Mouse (Mus musculus) T-helper 17 cell (primary cell): Measurements from ENCODE around the gene Axl.

ENCODE experiments used
- in situ Hi-C, 2 experiments: fragments of 300-600 bp; cut with MboI, MseI; formaldehyde crosslinking; loops; 1 replicate in 1 of 2; 2 replicates in 1 of 2; pipeline ENCODE4 v1.15.1; 2025; ENCODE audit warnings: high pct_unique_total_duplicates in 2 of 2

The Axl gene

DNA sequence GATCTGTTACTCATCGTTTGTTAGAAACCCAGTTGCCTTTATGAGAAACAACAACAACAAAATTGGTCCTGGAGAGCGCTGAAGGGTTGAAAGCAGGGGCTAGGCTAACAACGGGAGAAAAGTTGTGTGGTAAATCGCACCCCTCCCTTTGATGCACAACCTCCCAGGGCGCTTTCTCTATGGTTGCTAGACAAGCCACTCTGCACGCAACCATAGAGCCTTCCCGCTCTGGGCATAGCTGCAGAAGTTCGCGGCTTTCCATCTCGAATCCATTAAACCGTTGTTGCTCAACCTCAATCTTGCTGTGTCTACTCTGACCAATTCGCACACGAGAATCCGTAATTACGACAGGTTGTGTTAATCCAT lies 33.1 kb downstream of the Axl start:
- in situ Hi-C loops = loop anchor here (5.0 kb wide), 1 partner anchor 52 kb away; no protein-coding TSS in a partner anchor

DNA sequence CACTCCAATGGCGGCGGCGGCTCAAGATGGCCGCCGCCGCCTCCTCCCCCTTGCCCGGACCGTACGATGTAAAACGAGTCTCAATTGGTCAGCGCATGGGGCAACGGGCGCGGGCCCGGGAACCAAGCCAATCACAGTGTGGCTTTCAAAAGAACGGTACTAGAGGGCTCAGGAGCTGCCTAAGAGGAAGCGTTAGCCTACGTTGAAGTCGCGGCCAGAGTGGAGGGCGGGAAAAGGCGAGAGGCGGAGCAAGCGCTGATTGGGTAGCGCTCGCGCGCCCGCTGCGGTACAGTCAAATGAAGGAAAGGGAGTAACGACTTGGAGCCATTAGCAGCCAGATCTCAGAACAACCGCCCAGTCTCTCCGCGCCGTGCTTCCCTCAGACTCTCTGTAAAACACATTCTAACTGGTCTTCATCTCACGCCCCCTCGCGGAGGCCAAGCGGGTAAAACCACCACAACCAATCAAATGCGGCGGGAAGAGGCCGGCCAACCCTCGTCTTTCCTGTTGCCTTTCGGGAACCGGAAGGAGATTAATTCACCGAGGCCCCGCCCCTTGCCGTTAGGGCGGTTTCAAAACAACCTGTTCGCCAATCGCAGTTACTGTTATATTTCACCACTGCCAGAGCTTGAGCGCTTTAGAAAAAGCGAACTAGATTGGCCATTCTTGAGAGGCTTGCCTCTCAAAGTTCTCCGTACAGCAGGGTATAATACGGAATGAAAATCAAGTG lies 33.6 kb downstream of the Axl start, which contains the start of gene Hnrnpul1:
TSS of gene Hnrnpul1 (minus strand) at position 20 of the 730 bp plus-strand sequence.
- in situ Hi-C loops = loop anchor here (5.0 kb wide), 1 partner anchor 52 kb away; no protein-coding TSS in a partner anchor

DNA sequence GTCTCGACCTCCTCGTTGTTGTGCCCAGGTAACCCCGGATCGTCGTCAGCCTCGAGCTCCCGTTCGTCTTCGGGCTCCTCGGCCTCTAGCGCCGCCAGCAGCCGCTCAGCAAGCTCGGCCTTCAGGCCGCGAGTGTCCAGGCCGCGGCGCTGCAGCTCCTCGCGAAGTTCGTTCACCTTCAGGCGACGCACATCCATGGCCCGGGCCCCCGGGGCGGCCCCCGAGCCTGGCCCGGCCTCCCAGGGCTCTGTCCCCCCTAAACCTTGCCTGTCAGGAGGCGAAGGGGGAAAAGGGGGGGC lies 34.1 kb downstream of the Axl start:
- in situ Hi-C loops = no loop called here

GRCm38 (mm10) chr7:25753643-25754438 lies 34.7 kb downstream of the Axl start:
- in situ Hi-C loops = no loop called here

GRCm38 (mm10) chr7:25753076-25753475 lies 35.4 kb downstream of the Axl start:
- in situ Hi-C loops = no loop called here

GRCm38 (mm10) chr7:25746844-25747243 lies 41.7 kb downstream of the Axl start:
- in situ Hi-C loops = no loop called here

DNA sequence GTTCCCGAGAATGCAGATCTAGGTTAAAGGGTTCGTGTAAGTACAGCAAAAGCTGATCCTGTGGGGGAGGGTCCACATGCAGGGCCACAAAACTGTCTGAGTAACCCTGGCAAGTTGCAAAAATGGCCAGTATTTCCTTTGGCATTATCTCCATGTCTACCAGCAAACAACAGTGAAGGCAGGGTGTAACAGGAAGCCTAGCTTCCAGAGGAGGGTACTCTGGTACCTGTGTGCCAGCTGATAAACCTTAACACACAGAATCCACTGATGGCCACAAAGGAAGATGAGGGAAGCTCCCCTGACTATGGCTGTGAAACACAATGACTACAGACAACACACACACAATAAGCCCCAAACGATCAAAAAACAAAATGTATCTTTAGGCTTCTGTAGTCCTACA lies 50.2 kb downstream of the Axl start:
- in situ Hi-C loops = loop anchor here in 1 of 2 experiments (5.0 kb wide), 1 partner anchor 36 kb away; no protein-coding TSS in a partner anchor

DNA sequence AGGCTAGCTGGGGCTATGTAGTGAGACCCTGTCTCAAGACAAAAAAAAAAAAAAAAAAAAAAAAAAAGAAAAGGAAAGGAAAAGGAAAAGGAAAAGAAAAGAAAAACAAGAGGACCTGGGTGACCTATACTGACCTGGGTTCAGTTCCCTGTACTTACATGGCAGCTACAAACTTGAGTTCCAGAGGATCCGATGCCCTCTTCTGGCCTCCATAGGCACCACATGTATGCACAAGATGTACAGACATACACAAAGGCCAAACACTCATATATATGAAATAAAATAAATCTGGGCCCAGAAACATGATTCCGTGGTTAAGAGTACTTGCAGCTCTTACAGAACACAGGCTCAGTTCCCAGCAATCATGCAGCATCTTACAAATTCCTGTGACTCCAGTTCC lies 51.6 kb downstream of the Axl start:
- in situ Hi-C loops = loop anchor here in 1 of 2 experiments (5.0 kb wide), 1 partner anchor 35 kb away; no protein-coding TSS in a partner anchor

GRCm38 (mm10) chr7:25734991-25735390 lies 53.5 kb downstream of the Axl start:
- in situ Hi-C loops = loop anchor here in 1 of 2 experiments (5.0 kb wide), 1 partner anchor 33 kb away; no protein-coding TSS in a partner anchor

DNA sequence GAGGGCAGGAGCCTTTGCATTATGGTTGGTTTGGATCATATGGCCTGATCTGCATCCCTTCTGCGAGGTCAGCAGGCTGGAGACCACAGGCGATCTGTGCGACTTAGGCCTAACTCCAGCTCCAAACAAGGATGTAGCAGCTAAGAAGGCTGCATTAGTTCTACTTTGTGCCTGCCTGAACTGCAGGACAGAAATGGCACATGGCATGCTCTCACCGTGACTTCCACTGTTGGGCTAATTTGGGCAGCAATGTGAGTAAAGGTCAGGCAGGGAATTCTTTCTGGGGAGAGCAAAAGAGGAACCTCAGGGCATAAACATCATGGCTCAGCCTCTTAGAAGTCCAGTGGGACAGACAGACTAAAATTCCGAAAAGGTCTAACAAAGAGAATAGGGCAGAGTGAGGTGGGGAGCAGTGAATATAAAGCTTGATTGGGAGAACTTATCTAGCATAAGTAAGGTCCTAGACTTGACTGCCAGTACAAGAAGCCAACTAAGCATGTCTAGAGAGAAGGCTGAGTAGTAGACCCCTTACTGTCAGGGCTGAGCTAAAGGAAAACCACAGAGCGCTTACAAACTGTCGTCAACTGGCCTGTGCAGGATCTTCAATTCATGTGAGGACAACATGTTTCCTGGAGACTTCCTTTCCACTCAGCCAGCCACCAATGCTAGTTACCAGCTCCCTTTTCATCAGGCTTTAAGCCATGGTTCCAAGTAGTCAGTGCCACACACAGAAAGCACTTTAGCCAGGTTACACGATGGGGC lies 57.0 kb downstream of the Axl start:
- in situ Hi-C loops = no loop called here

GRCm38 (mm10) chr7:25729862-25730261 lies 58.6 kb downstream of the Axl start:
- in situ Hi-C loops = no loop called here

DNA sequence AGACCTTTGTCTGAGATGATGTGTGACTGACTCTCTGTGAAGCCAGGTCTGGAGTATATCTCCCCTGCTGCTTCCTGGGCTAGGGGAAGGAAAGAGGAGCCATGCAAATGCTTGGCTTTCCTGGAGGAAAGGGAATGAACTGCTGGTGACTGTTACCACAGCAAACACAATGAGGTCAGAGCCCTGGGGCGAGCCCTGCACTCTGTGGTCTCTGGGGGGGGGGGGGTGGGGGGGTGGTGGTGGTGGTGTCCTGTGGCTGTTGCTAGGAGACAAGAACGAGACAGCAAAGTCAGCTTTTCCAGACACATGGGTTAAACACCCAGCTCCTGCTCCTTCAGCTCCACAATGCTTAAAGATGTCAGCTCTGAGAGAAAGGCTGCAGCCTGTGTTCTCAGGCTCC lies 59.1 kb downstream of the Axl start:
- in situ Hi-C loops = no loop called here

GRCm38 (mm10) chr7:25727800-25728199 lies 60.7 kb downstream of the Axl start:
- in situ Hi-C loops = no loop called here

GRCm38 (mm10) chr7:25725886-25726285 lies 62.6 kb downstream of the Axl start:
- in situ Hi-C loops = no loop called here

GRCm38 (mm10) chr7:25721776-25722175 lies 66.7 kb downstream of the Axl start:
- in situ Hi-C loops = loop anchor here in 1 of 2 experiments (25.0 kb wide), 1 partner anchor 1466 kb away; the partner anchor contains the start of genes BC024978, Gm21983, Mia and Rab4b

DNA sequence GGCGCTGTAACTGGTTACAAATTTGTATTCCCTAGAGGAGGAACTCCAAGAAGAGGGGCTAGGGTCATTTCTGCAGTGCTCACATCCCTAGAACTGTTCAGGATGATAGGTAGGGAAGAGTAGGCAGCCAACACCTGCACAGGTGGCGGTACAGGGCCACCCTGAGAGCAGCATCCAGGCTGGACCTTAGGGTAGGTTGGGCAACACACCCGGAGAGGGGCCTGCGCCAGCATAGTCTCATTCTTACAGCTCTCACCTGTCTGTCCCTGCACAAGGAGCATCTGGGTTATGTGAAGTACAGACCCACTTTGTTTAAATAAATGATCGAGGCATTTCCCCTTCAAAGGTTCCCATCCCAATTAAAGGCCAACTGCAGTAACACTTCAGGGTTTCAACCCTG lies 67.7 kb downstream of the Axl start:
- in situ Hi-C loops = loop anchor here in 1 of 2 experiments (25.0 kb wide), 1 partner anchor 1467 kb away; the partner anchor contains the start of genes BC024978, Gm21983, Mia and Rab4b

- in situ Hi-C loops = loop anchor here in 1 of 2 experiments (25.0 kb wide), 1 partner anchor 1467 kb away; the partner anchor contains the start of genes BC024978, Gm21983, Mia and Rab4b
These were observed 68.5 kb downstream of the Axl start for GRCm38 (mm10) chr7:25719761-25720610.

DNA sequence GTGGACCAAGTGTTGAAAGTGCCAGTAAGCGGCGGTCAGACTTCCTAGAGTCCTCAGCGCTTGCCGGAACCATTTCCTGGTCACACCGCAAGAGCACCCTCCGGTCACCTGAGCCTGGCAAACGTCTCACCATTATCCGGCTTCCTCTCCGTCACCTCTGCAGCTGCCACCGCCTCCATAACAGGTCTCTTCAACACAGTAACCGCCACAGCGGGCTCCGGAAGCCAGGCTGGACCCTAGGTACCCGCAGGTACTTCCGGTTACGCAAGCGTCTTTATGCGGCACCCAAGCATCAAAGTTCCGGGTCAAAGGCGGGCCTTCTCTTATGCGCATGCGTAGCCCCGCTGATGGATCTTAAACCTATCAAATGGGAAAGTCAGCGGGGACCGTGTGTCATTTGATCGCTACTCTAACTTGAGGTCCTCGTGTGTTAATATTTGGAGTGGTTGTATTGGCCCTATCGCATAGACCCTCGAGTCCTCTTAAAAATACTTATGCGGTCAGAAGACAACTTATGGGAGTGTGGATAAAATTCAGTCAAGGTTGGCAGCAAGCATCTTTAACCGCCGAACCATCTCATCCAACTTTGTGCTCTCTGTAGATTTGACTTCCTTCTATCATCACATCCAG lies 69.6 kb downstream of the Axl start, which contains the start of gene Ccdc97:
TSS of gene Ccdc97 (minus strand) at position 301 of the 630 bp plus-strand sequence.
- in situ Hi-C loops = loop anchor here in 1 of 2 experiments (25.0 kb wide), 1 partner anchor 1468 kb away; the partner anchor contains the start of genes BC024978, Gm21983, Mia and Rab4b

DNA sequence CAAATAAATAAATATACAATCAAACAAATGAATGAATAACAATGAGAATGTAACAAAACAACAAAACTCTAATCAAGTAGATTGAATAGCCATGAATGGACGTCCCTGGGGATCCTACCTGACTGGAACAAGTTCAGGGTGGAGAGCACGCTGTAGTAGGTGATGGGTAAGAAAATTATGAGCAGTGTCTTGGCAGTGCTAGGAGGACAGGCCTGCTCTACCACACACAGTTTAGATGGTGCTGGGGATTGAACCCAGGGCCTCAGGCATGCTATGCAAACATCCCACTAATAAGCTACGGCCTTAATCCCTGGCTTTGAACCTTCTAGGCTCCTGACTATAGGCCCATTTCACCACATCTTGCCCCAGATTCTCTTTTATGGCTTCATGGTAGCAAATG lies 71.0 kb downstream of the Axl start:
- in situ Hi-C loops = loop anchor here in 1 of 2 experiments (25.0 kb wide), 1 partner anchor 1470 kb away; the partner anchor contains the start of genes BC024978, Gm21983, Mia and Rab4b
